Mouse (Mus musculus) heart, embryonic 13.5 days (tissue): ENCODE measurements around the gene Las1l. TPM values are rescaled to one million over a fixed set of nuclear protein-coding genes. Genes with fewer than 3 reads are reported as not detected.

Experiments used
- ATAC-seq: fragments of 200-750 bp; cut with Nextera tagmentation; 2 replicates; pipeline ENCODE4 v1.8.0; 2017; ENCODE audit warnings: moderate TSS enrichment; ENCODE audit not compliant: insufficient number of reproducible peaks, low FRiP score, low TSS enrichment; ENCODE audit errors: extremely low read depth
- H3K27ac ChIP-seq: fragments of 300-500 bp; sonication (generic); replicated peaks from 2 replicates; pipeline ENCODE4 v1.5.1; 2015; ENCODE audit warnings: moderate library complexity, mild to moderate bottlenecking, inconsistent platforms
- H3K27me3 ChIP-seq: fragments of 300-500 bp; sonication (generic); replicated peaks from 2 replicates; pipeline ENCODE4 v1.6.1; 2015; ENCODE audit warnings: mild to moderate bottlenecking, inconsistent platforms
- H3K36me3 ChIP-seq: fragments of 300-500 bp; sonication (generic); 2 replicates; pipeline ENCODE4 v1.6.1; 2015; ENCODE audit warnings: mild to moderate bottlenecking, inconsistent platforms
- H3K4me1 ChIP-seq: fragments of 300-500 bp; sonication (generic); 2 replicates; pipeline ENCODE4 v1.6.1; 2015; ENCODE audit warnings: inconsistent platforms
- H3K4me2 ChIP-seq: fragments of 300-500 bp; sonication (generic); 2 replicates; pipeline ENCODE4 v1.6.1; 2015; ENCODE audit warnings: inconsistent platforms, mild to moderate bottlenecking, moderate library complexity
- H3K4me3 ChIP-seq: fragments of 300-500 bp; sonication (generic); 2 replicates; pipeline ENCODE4 v1.5.1; 2015; ENCODE audit warnings: moderate library complexity, mild to moderate bottlenecking, inconsistent platforms
- H3K9ac ChIP-seq: fragments of 300-500 bp; sonication (generic); 2 replicates; pipeline ENCODE4 v1.6.1; 2015; ENCODE audit warnings: inconsistent platforms, mild to moderate bottlenecking, moderate library complexity
- H3K9me3 ChIP-seq: fragments of 300-500 bp; sonication (generic); 2 replicates; pipeline ENCODE4 v1.6.1; 2016; ENCODE audit warnings: inconsistent platforms
- WGBS: fragments of 180-500 bp; shearing (Covaris S2); methylation state at CpG from one replicate; pipeline ENCODE4 v1.1.7; 2015; ENCODE audit warnings: mixed read lengths; 5-methylcytosine and 5-hydroxymethylcytosine counted together
- polyA plus RNA-seq: library from polyadenylated mRNA; unstranded; fragments of >200 nt; fragmentation: Nextera tagmentation; extraction: Ambion mirVana; gene quantifications from 2 replicates; pipeline ENCODE4 v1.2.1, GENCODE M21; 2015

Gene Las1l
- polyA plus RNA-seq, 1 experiment from 2014 or later, result 51.9 TPM

- Histone ChIP-seq H3K36me3 (peaks cover 51% of the 10 kb centered on the region), H3K4me3 (no peak overlapping the region), H3K4me2 (no peak overlapping the region), H3K27ac (no peak overlapping the region), H3K9ac (no peak overlapping the region), H3K4me1 (peaks cover 4% of the 10 kb centered on the region), H3K9me3 (no peaks in the 10 kb centered on the region), H3K27me3 (no peaks in the 10 kb centered on the region)
- 46% methylated on average over 3 of the region's 3 CpGs for WGBS
- ATAC-seq, result no peak
Observed at GRCm38 (mm10) chrX:95950776-95951175, 6.0 kb downstream of the Las1l start.

- Histone ChIP-seq H3K27ac (no peak overlapping the region), H3K36me3 (peaks cover 68% of the 10 kb centered on the region)
- 69% methylated on average over 4 of the region's 4 CpGs for WGBS
Observed at GRCm38 (mm10) chrX:95948135-95948534, 8.6 kb downstream of the Las1l start.

DNA sequence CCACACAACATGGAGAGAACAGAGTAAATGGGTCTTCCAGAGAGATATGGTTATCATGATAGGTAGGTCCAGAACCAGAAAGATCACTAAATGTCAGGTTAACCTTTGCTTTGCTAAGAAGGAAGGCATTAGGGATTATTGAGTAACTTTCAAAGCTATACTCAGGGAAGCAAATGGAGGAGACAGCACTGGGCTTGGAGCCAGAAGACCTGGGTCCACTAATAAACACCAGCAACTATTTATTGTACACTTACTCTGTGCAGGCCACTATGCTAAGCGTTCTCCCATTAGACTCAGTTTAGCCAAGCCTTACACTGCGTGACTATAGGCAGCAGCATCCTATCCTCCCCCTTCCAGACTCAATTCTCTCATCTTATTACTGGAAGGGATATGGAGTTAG is 11.3 kb downstream of the Las1l start:
- H3K4me3 ChIP-seq, result no peak overlapping the region
- H3K27ac ChIP-seq, result no peak overlapping the region
- no peaks in the 10 kb centered on the region for H3K4me1 ChIP-seq
- H3K4me2 ChIP-seq, result no peak overlapping the region
- H3K27me3 ChIP-seq, result no peaks in the 10 kb centered on the region
- H3K9me3 ChIP-seq, result no peaks in the 10 kb centered on the region
- no peak for ATAC-seq
- WGBS, result 85% methylated on average over 2 of the region's 2 CpGs
- H3K36me3 ChIP-seq, result peaks cover 55% of the 10 kb centered on the region
- H3K9ac ChIP-seq, result no peak overlapping the region

More at GRCm38 (mm10) chrX:95948135-95948534, 8.6 kb downstream of the Las1l start:
- Histone ChIP-seq H3K4me2 (no peak overlapping the region), H3K4me3 (no peak overlapping the region), H3K9me3 (no peaks in the 10 kb centered on the region), H3K27me3 (no peaks in the 10 kb centered on the region), H3K9ac (no peak overlapping the region), H3K4me1 (no peaks in the 10 kb centered on the region)
- ATAC-seq, result no peak

DNA sequence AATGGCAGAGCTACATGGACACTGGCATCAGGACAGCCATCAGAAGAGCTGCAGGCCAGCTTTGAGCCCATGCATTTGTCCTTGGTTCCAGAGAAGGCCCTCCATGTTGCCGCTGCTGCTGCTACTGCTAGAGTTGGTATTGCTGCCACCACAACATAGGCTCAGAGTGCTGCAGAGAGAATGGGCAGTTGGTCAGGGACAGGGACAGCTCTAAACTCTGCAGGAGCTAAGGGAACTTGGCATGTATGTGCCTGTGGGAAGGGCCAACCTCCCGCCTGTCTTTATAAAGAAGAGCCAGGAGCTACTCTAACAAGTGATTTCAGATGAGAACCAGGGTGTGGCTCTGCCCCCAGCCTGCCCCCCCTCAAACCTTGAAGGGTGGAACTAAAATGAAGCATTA is 21.3 kb downstream of the Las1l start:
- Histone ChIP-seq H3K4me2 (no peak overlapping the region), H3K27me3 (no peaks in the 10 kb centered on the region), H3K9me3 (no peaks in the 10 kb centered on the region), H3K4me1 (no peaks in the 10 kb centered on the region), H3K27ac (no peak overlapping the region), H3K9ac (no peak overlapping the region), H3K36me3 (peaks cover 60% of the 10 kb centered on the region), H3K4me3 (no peak overlapping the region)
- ATAC-seq, result no peak
- 85% methylated on average over 2 of the region's 2 CpGs for WGBS

GRCm38 (mm10) chrX:95902716-95903115 is 54.0 kb downstream of the Las1l start:
- ATAC-seq, result no peak
- Histone ChIP-seq H3K27me3 (no peaks in the 10 kb centered on the region), H3K4me1 (no peaks in the 10 kb centered on the region), H3K4me3 (no peak overlapping the region), H3K4me2 (no peak overlapping the region), H3K27ac (no peak overlapping the region), H3K9ac (no peak overlapping the region), H3K9me3 (no peaks in the 10 kb centered on the region), H3K36me3 (no peaks in the 10 kb centered on the region)
- whole genome bisulfite sequencing, result 55% methylated on average over 3 of the region's 3 CpGs

Other genes with a start within 250 kb of the Las1l start
- 1.6 and 1.7 TPM in 2 replicates for gene Zc3h12b, start 245.3 kb downstream of the Las1l start, polyA plus RNA-seq
- gene Msn, start 139.1 kb upstream of the Las1l start, polyA plus RNA-seq, result 180 and 183 TPM in 2 replicates